Mouse (Mus musculus) ES-E14 (cell line): Measurements from ENCODE around the gene Pgap2.

Source experiments
- HCFC1 ChIP-seq: IDR thresholded peaks from 2 replicates; pipeline ENCODE4 v1.6.1; 2012; ENCODE audit warnings: low read length, inconsistent platforms, borderline replicate concordance; ENCODE audit not compliant: insufficient read depth
- ZC3H11A ChIP-seq: IDR thresholded peaks from 2 replicates; pipeline ENCODE4 v1.6.1; 2012; ENCODE audit warnings: low read depth, mild to moderate bottlenecking, inconsistent platforms, low read length, borderline replicate concordance

DNA sequence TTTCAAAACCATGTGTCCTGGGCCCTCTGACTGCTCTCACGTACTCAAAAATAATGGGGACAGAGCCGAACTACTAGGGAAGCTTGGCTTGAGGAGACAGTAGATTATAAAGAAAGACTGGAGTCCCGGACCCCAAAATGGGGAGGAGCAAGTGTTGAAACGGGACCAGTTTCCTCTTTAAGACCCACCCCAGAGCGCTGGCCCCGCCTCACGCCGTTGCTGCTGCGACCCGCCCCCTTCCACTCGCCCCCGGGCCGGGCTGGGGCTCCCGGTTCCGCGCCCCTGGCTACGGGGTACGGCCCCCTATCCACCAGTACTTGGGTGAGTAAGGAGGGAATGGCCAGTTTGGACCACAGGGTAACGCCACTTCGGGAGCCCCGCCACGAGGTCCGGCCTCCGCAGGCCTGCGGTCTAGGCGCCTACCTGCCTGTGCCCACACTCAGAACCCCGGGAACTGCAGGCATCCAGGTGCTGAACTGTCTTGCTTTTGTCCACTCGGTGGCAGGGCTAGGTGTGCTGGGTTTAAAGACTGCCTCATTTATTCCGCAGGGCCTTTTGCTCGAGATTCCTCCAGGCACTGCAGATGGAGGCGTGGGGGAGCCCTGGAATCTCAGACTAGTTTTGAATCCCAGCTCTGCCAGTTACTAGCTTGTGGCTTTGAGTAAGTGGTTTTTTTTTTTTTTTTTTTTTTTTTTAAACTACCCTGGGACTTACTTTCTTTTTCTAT is 13.0 kb downstream of the Pgap2 start:
- TF ChIP-seq ZC3H11A = no peak
- TF ChIP-seq HCFC1 = no peak
